Mouse (Mus musculus) heart, embryonic 11.5 days (tissue): ENCODE measurements around the gene Bcl9. TPM values are rescaled to one million over a fixed set of nuclear protein-coding genes. Genes with fewer than 3 reads are reported as not detected.

Experiments used
- ATAC-seq: fragments of 200-750 bp; cut with Nextera tagmentation; replicated peaks from 2 replicates; pipeline ENCODE4 v1.8.0; 2017; ENCODE audit warnings: moderate library complexity; ENCODE audit not compliant: insufficient number of reproducible peaks, low FRiP score, low TSS enrichment
- H3K27ac ChIP-seq: fragments of 300-500 bp; sonication (generic); 2 replicates; pipeline ENCODE4 v1.5.1; 2014; ENCODE audit warnings: mild to moderate bottlenecking, low read depth, low read length
- H3K27me3 ChIP-seq: fragments of 300-500 bp; sonication (generic); 2 replicates; pipeline ENCODE4 v1.6.1; 2014; ENCODE audit warnings: mild to moderate bottlenecking, low read length, mixed read lengths; ENCODE audit not compliant: control insufficient read depth, insufficient read depth
- H3K36me3 ChIP-seq: fragments of 300-500 bp; sonication (generic); 2 replicates; pipeline ENCODE4 v1.6.1; 2014; ENCODE audit warnings: mild to moderate bottlenecking, low read length, moderate library complexity, mixed read lengths; ENCODE audit not compliant: control insufficient read depth, insufficient read depth
- H3K4me1 ChIP-seq: fragments of 300-500 bp; sonication (generic); 2 replicates; pipeline ENCODE4 v1.6.1; 2014; ENCODE audit warnings: low read length; ENCODE audit not compliant: control insufficient read depth, insufficient read depth
- H3K4me2 ChIP-seq: fragments of 300-500 bp; sonication (generic); 2 replicates; pipeline ENCODE4 v1.6.1; 2014; ENCODE audit warnings: mild to moderate bottlenecking, moderate library complexity
- H3K4me3 ChIP-seq: fragments of 300-500 bp; sonication (generic); 2 replicates; pipeline ENCODE4 v1.5.1; 2014; ENCODE audit warnings: low read depth, low read length
- H3K9ac ChIP-seq: fragments of 300-500 bp; sonication (generic); 2 replicates; pipeline ENCODE4 v1.6.1; 2014; ENCODE audit warnings: mild to moderate bottlenecking, low read depth, low read length, moderate library complexity
- H3K9me3 ChIP-seq: fragments of 300-500 bp; sonication (generic); replicated peaks from 2 replicates; pipeline ENCODE4 v1.6.1; 2016; ENCODE audit warnings: low read length; ENCODE audit not compliant: control insufficient read depth
- WGBS: fragments of 180-500 bp; shearing (Covaris S2); extraction: QIAGEN DNeasy Blood & Tissue Kit; methylation state at CpG from one replicate; pipeline ENCODE4 v1.1.7; 2014; ENCODE audit not compliant: insufficient replicate concordance; 5-methylcytosine and 5-hydroxymethylcytosine counted together
- polyA plus RNA-seq: library from polyadenylated mRNA; unstranded; fragments of >200 nt; fragmentation: Nextera tagmentation; extraction: Ambion mirVana; gene quantifications from 2 replicates; pipeline ENCODE4 v1.2.1, GENCODE M21; 2014

Gene Bcl9
- polyA plus RNA-seq, 1 experiment from 2014 or later = 40.8 TPM

DNA sequence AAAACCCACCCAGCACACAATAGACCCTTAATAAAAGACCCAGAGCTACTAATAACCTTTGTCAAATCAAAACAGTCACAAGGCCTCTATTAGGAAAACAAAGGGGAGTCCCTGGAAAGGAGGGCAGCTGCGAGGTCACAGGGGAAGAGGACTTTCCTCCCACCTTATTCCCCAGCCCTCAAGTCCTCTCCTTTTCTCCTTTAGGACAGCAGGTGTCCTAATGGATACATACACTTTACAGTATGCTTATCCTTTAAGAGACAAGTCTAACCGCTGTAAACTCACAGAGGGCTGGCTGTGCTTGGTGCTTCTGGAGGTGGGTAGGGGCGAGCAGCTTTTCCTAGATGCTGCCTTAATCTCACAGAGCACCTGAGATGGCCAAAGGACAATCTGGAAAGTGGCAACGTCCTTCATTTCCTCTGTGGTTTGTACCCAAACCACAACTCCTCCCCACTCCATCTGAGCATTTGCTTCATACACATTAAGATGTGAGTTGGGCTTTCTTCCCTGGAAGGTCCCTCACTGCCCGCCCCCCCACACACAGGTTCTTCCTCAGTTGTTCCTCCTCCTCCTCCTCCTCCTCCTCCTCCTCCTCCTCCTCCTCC, 42.8 kb downstream of the Bcl9 start:
- H3K27ac ChIP-seq = no peak overlapping the region
- peaks cover 30% of the 10 kb centered on the region for H3K4me1 ChIP-seq
- no peaks in the 10 kb centered on the region for H3K9me3 ChIP-seq
- 41% methylated on average over 5 of the region's 5 CpGs for WGBS
- H3K36me3 ChIP-seq = no peaks in the 10 kb centered on the region
- no peak overlapping the region for H3K4me2 ChIP-seq
- no peak overlapping the region for H3K4me3 ChIP-seq
- H3K9ac ChIP-seq = no peak overlapping the region
- no peak for ATAC-seq
- no peaks in the 10 kb centered on the region for H3K27me3 ChIP-seq

DNA sequence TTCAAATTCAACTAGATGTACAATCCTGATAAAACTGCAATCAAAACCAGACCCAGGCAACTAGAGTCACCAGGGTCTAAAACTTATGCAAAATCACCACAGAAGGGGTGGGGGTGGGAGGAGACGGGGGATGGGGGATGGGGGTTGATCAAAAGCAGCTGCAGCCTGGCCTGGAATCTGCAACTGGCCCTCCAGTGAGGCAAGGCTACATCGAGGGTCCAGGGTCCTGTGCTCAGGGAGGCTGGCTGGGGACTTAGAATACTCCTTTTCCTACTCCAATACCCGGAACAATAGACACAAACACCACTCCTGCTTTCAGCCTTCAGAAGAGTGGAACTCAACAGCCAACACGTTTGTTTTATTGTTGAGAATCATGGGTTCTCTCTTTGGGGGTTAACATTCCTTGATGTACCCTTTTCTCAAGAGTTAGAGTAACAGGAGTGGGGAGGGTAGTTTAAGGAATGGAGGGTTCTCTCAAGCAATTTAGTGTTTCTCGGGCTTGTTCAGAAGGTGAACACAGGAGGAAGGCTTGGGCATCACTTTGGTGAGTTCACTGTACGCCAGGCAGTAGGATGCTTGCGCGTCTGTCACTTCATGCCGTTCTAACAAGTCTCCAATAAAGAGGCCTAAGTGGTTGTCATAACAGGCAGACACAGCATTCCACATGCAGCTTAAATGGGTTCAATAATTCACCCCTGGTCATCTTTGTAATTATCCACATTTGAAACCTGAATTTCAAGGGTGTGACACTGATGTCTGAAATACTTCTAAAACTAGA, 43.7 kb downstream of the Bcl9 start:
- no peak for ATAC-seq
- H3K27ac ChIP-seq = no peak overlapping the region
- no peaks in the 10 kb centered on the region for H3K9me3 ChIP-seq
- WGBS = 34% methylated on average over 9 of the region's 9 CpGs
- H3K4me2 ChIP-seq = no peak overlapping the region
- no peaks in the 10 kb centered on the region for H3K36me3 ChIP-seq
- peaks cover 30% of the 10 kb centered on the region for H3K4me1 ChIP-seq
- H3K4me3 ChIP-seq = no peak overlapping the region
- no peak overlapping the region for H3K9ac ChIP-seq
- no peaks in the 10 kb centered on the region for H3K27me3 ChIP-seq

DNA sequence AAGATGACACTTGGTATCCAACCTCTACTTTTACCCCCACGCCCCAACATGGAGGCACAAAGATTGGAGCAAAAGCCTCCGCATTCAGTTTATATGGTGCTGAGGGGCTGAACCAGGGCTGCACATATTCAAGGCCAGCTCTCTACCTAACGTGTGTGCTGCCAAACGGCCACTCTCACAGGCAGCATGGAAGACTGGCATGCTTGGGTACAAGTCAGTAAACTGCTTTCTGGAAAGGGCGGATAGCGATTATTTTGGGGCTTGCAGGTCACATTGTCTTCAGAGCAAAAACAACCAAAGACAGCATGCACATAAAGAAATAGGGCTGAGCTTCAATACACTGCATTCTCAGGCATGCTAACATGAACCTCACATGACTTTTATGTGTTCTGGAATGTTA, 44.8 kb downstream of the Bcl9 start:
- no peaks in the 10 kb centered on the region for H3K27me3 ChIP-seq
- H3K27ac ChIP-seq = no peak overlapping the region
- no peak overlapping the region for H3K4me3 ChIP-seq
- H3K9me3 ChIP-seq = no peaks in the 10 kb centered on the region
- H3K4me2 ChIP-seq = no peak overlapping the region
- H3K9ac ChIP-seq = no peak overlapping the region
- no peaks in the 10 kb centered on the region for H3K36me3 ChIP-seq
- peaks cover 30% of the 10 kb centered on the region for H3K4me1 ChIP-seq
- no peak for ATAC-seq
- WGBS = 84% methylated on average over 6 of the region's 6 CpGs

DNA sequence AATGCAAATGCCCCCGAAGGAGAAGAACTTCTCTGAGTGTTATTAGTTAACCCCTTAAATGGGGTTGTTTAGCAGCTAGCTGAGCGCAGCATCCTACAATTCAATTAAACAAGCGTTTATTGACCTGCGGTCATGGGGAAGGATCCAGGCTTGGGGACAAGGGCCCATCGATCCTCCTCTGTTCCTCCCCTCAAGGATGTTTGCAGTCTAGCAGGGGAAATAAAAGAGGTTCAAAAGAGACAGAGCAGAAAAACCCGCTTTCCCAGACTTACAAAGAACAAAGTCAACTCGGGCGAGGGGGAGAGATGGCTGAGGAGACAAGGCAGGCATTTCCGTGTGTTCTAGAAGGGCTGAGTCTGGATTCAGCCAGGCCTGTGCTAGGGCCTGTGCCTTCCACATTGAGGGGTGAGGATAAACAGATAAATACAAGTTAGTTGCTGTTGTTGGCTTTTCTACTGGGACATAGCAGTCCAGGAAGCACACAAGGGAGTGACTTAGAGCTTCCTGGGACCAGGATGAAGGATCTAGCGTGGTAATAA, 55.0 kb downstream of the Bcl9 start:
- no peak for ATAC-seq
- Histone ChIP-seq H3K36me3 (no peaks in the 10 kb centered on the region), H3K4me1 (peaks cover 3% of the 10 kb centered on the region; the same call in 1 of the 2 replicates), H3K4me3 (no peak overlapping the region), H3K9me3 (no peaks in the 10 kb centered on the region), H3K9ac (no peak overlapping the region), H3K4me2 (no peak overlapping the region), H3K27me3 (no peaks in the 10 kb centered on the region), H3K27ac (no peak overlapping the region)
- 70% methylated on average over 10 of the region's 10 CpGs for WGBS

DNA sequence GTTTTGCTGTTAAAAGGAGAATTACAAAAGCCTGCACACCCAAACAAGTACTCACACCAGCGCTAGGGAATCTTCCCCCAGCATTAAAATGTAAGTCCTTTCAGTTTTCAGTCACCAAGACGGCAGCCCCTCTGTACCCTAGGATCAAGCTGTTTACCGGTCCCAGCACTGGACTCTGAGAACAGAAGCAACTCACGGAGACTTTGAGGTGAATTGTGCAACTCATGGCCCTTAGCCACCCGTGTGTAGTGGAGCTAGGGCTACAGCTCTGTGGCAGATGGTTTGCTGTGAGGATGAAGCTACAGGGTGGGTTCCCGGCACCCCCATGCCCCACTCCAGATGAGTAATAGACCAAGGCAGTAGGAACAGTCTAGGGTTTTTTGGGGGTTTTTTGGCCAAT, 55.9 kb downstream of the Bcl9 start:
- no peaks in the 10 kb centered on the region for H3K9me3 ChIP-seq
- no peak overlapping the region for H3K4me3 ChIP-seq
- H3K4me2 ChIP-seq = no peak overlapping the region
- H3K36me3 ChIP-seq = no peaks in the 10 kb centered on the region
- H3K27me3 ChIP-seq = no peaks in the 10 kb centered on the region
- no peak overlapping the region for H3K9ac ChIP-seq
- no peak overlapping the region for H3K27ac ChIP-seq
- no peak for ATAC-seq
- 70% methylated on average over 6 of the region's 6 CpGs for WGBS
- peaks cover 4% of the 10 kb centered on the region; the same call in 1 of the 2 replicates for H3K4me1 ChIP-seq

DNA sequence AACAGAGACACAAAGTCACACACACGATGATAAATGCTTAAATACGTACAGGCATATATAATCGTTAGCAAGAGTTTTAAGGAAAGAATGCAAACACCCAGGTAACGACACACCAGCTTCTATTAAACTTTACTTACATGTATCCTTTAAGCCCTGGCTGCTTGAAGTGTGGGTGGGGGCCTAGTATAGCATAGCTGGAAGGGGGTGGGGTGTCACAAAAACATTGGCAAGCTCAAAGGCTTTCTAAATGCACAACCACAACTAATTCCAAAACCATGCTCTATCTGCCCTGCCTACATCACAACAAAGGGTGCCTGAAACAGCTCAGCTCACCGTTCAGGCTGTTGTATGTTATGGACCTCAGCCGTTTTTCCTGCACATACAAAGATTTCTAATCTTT, 57.9 kb downstream of the Bcl9 start:
- no peaks in the 10 kb centered on the region for H3K36me3 ChIP-seq

DNA sequence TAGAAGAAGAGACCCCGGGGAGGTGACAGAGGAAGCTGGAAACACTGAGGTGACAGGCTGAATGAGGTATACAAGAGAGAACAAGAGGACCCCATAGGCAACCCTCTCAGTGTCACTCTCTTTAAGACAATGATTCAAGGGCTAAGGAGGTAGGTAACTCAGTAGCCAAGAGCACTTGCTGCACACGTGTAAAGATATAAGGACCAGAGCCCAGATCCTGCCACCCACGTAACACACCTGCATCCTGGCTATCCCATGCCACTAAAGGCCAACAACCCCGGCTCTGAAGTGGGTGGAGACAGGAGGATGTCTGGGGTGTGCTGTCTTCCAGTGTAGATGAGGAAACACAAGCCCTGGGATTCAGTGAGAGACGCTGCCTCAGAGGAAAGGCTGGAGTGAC, 58.4 kb downstream of the Bcl9 start:
- Histone ChIP-seq H3K4me3 (no peak overlapping the region), H3K9ac (no peak overlapping the region), H3K4me1 (peaks cover 11% of the 10 kb centered on the region), H3K27me3 (no peaks in the 10 kb centered on the region), H3K36me3 (no peaks in the 10 kb centered on the region), H3K9me3 (no peaks in the 10 kb centered on the region), H3K4me2 (no peak overlapping the region), H3K27ac (no peak overlapping the region)
- no peak for ATAC-seq
- 71% methylated on average over 5 of the region's 5 CpGs for WGBS

More for the DNA sequence above, 57.9 kb downstream of the Bcl9 start:
- Histone ChIP-seq H3K4me1 (peaks cover 11% of the 10 kb centered on the region), H3K27me3 (no peaks in the 10 kb centered on the region), H3K9ac (no peak overlapping the region), H3K9me3 (no peaks in the 10 kb centered on the region), H3K4me3 (no peak overlapping the region), H3K27ac (no peak overlapping the region), H3K4me2 (no peak overlapping the region)
- no peak for ATAC-seq
- WGBS = 87% methylated on average over 6 of the region's 6 CpGs

DNA sequence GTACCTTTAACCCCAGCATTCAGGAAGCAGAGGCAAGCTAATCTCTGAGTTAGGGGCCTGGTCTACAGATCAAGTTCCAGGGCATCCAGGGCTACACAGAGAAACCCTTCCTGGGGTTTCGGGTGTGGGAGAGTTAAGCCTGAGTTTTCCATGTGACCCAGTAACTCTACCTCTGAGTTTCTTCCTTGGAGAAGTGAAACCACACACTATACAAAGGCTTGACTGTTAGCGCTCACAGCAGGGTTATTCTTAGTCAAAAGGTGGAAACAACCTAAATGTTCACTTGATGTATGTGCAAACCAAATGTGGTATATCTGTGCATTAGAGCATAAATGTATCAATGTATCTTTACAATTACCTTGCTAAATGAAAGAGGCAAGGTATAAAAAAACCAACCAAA, 59.2 kb downstream of the Bcl9 start:
- Histone ChIP-seq H3K9ac (no peak overlapping the region), H3K27me3 (no peaks in the 10 kb centered on the region), H3K9me3 (no peaks in the 10 kb centered on the region), H3K4me3 (no peak overlapping the region), H3K27ac (no peak overlapping the region), H3K4me2 (no peak overlapping the region), H3K36me3 (no peaks in the 10 kb centered on the region), H3K4me1 (peaks cover 11% of the 10 kb centered on the region)
- no peak for ATAC-seq
- WGBS = 81% methylated on average over 2 of the region's 2 CpGs
